Mouse (Mus musculus): Measurements from ENCODE around the gene Blmh.
"Not testable (repeated sequence)": the region's sequence is repeated elsewhere in the genome, so short reads cannot be mapped to it uniquely, and the experiment has no call there.

Gene Blmh

GRCm38 (mm10) chr11:76916539-76917229, 7.9 kb upstream of the Blmh start:
- DNase-seq (ENCODE audit: low spot score), result no peak

- no peak for DNase-seq (ENCODE audit: low spot score)
Measured at GRCm38 (mm10) chr11:76917230-76917548, 7.4 kb upstream of the Blmh start.

GRCm38 (mm10) chr11:76920607-76921006, 4.0 kb upstream of the Blmh start:
- DNase-seq (ENCODE audit: low spot score), result no peak

GRCm38 (mm10) chr11:76928586-76928985, 4.0 kb downstream of the Blmh start:
- not testable (repeated sequence) for DNase-seq (ENCODE audit: low spot score)

- no peak for DNase-seq (ENCODE audit: low spot score)
Measured at GRCm38 (mm10) chr11:76933209-76933608, 8.6 kb downstream of the Blmh start.

GRCm38 (mm10) chr11:76936578-76936977, 12.0 kb downstream of the Blmh start:
- no peak for DNase-seq (ENCODE audit: low spot score)

GRCm38 (mm10) chr11:76944839-76945238, 20.2 kb downstream of the Blmh start:
- DNase-seq (ENCODE audit: low spot score), result no peak

- peak; percentile 96 for DNase-seq (ENCODE audit: low spot score)
Measured at GRCm38 (mm10) chr11:76945386-76946202, 21.0 kb downstream of the Blmh start.

GRCm38 (mm10) chr11:76946203-76946585, 21.6 kb downstream of the Blmh start:
- DNase-seq (ENCODE audit: low spot score), result peak; percentile 52

- DNase-seq (ENCODE audit: low spot score), result no peak
Measured at GRCm38 (mm10) chr11:76953536-76953935, 28.9 kb downstream of the Blmh start.

- no peak for DNase-seq (ENCODE audit: low spot score)
Measured at GRCm38 (mm10) chr11:76965703-76966102, 41.1 kb downstream of the Blmh start.

- DNase-seq (ENCODE audit: low spot score), result no peak
Measured at GRCm38 (mm10) chr11:76970328-76970727, 45.7 kb downstream of the Blmh start.

GRCm38 (mm10) chr11:76974680-76975319, 50.2 kb downstream of the Blmh start:
- DNase-seq (ENCODE audit: low spot score), result no peak

GRCm38 (mm10) chr11:76981570-76982141, 57.0 kb downstream of the Blmh start:
- no peak for DNase-seq (ENCODE audit: low spot score)

- no peak for DNase-seq (ENCODE audit: low spot score)
Measured at GRCm38 (mm10) chr11:76982415-76982814, 57.8 kb downstream of the Blmh start.

GRCm38 (mm10) chr11:76983641-76984040, 59.0 kb downstream of the Blmh start:
- DNase-seq (ENCODE audit: low spot score), result no peak

GRCm38 (mm10) chr11:76984173-76984572, 59.6 kb downstream of the Blmh start:
- DNase-seq (ENCODE audit: low spot score), result no peak

- DNase-seq (ENCODE audit: low spot score), result no peak
Measured at GRCm38 (mm10) chr11:76990839-76991238, 66.2 kb downstream of the Blmh start.

- no peak for DNase-seq (ENCODE audit: low spot score)
Measured at GRCm38 (mm10) chr11:76992886-76993285, 68.3 kb downstream of the Blmh start.

- DNase-seq (ENCODE audit: low spot score), result no peak
Measured at GRCm38 (mm10) chr11:76995966-76996672, 71.5 kb downstream of the Blmh start.

- peak; percentile 90 for DNase-seq (ENCODE audit: low spot score)
Measured at GRCm38 (mm10) chr11:76997305-76997704, 72.7 kb downstream of the Blmh start.

Measured in testis, postnatal 10 days (tissue).